Mouse (Mus musculus): ENCODE results near the gene Abcg5.

Abcg5 gene

GRCm38 (mm10) chr17:84615811-84616210, 67.0 kb downstream of the Abcg5 start:
- no peak for DNase-seq (ENCODE audit: extremely low spot score, low spot score)

GRCm38 (mm10) chr17:84611971-84612370, 70.8 kb downstream of the Abcg5 start:
- no peak for DNase-seq (ENCODE audit: extremely low spot score, low spot score)

- DNase-seq (ENCODE audit: extremely low spot score, low spot score) = no peak
Observed at GRCm38 (mm10) chr17:84611500-84611899, 71.3 kb downstream of the Abcg5 start.

GRCm38 (mm10) chr17:84608606-84609005, 74.2 kb downstream of the Abcg5 start:
- no peak for DNase-seq (ENCODE audit: extremely low spot score, low spot score)
